Mouse (Mus musculus): ENCODE measurements at regions not wholly inside any gene's neighbourhood (a gene's known extent, or its start where the extent isn't known, plus 50 kb on each side); places are given as distances from the start of the nearest gene placed in this dataset.

- no peak for DNase-seq (ENCODE audit: low spot score in 2 of 2)
- intact Hi-C loops (cut with DNase I) = no loop called here
These were observed 1270.5 kb downstream of the Olfm4 start for GRCm38 (mm10) chr14:81254343-81254838.

DNA sequence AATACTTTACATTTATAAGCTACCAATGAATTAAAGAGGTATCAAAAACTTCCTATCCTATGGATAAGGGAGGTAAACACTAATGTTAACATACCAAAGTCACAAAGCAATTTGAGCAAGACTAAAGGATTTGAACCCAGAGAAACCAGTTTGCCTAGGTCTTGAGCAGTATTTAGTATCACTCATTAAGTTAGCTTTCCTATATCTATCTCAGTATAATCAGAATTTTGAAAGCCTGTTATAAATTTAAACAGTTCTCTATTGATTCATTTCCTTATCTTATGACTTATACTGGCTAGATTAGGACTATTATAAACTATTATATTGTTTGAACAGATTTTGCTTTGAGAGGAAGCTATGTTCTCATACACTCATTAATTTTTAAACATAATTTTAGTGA is 1271.5 kb downstream of the Olfm4 start:
- no peak for DNase-seq (ENCODE audit: low spot score in 2 of 2)
- intact Hi-C loops (cut with DNase I) = no loop called here

DNA sequence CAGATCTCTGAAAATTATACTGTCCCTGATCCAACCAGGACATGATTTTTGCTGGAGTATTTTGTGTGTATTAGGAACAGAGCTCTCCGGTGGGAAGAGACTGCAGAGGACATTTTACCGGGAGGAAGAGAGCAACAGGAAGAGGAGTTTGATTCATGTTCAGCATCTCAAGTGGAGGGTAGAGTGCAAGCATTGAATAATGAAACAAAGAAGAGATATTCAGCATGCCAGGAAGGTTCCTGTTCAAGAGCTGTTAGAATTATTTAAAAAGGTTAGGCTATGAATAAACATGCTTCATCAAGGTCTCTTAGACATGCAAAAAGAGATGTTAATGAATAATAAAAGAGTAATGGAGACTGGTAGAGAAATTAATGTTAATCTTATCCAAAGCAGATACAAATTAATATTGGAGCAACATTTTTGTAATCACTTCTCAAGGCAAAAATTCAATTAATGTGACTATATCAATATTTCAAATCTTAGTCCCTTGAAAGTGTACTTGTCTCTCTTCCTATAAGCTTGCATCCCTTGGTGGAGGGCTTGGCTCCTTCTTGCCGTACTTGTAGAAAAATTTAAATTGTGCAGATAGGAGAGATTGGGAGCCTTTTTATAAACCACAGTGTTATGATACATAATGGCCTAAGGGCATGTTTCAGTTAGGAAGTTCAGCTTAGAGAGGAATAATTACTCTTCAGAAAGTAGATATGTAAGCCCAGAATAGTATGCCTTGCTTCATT is 1283.9 kb downstream of the Olfm4 start:
- intact Hi-C loops (cut with DNase I) = no loop called here
- no peak for DNase-seq (ENCODE audit: low spot score in 2 of 2)

GRCm38 (mm10) chr14:81287489-81288025 is 1303.7 kb downstream of the Olfm4 start:
- intact Hi-C loops (cut with DNase I) = no loop called here
- DNase-seq (ENCODE audit: low spot score in 2 of 2) = peak; percentile 8 to 61

DNA sequence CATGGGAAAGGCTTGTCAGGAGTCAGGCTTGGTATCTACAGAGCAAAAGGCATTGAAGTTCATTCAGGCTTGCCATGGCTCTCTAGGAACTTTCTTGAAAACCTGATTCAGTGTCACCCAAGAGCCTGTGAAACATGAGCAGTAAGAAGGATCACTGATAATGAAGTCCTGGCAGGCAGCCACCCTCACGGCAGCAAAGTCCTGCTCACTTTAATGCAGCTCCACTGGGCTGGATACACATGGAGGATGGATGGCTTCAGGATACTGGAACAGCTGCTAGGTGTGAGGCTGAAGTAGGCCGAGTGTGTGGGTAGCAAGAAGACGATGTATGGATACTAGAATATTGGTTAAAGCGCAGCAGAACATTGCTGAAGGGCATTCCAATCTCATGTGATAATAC is 1323.3 kb downstream of the Olfm4 start:
- peak in 1 of 2 experiments; percentile 10 for DNase-seq (ENCODE audit: low spot score in 2 of 2)
- intact Hi-C loops (cut with DNase I) = no loop called here

DNA sequence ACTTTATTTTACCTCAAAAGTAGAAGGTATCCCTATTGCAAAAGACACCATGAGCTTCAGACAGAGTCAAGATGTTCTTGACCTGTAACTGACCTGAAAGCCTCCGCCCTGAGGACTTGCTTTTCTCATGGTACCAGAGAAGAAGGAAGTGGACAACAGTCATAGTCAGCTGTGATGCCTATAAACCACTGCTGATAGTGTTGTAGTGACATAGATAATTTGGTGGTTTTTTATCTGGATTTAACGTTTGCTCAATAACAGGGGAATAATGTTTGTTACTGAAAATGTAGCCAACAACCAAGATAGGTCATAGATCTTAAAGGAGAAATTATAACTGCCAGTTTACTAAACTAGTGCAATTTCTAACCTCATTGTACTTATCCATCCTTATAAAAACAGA is 1357.2 kb downstream of the Olfm4 start:
- DNase-seq (ENCODE audit: low spot score in 2 of 2) = no peak
- intact Hi-C loops (cut with DNase I) = no loop called here

DNA sequence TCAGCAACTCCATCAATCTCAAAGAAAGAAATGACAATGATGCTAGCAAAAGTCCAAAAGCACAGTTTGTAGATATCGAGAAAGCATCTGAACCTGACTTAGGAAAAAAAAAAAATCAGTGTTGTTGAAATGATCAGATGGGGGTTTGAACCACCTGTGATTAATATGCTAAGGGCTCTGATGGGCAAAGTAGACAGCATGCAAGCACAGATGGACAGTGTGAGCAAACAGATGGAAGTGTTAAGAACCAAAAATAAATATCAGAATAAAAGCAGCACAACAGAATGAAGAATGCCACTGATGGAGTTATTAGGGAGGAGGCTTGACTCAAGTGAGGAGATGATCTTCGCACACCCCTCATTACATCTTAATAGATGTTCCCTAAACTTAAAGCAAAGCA is 1403.7 kb downstream of the Olfm4 start:
- intact Hi-C loops (cut with DNase I) = no loop called here
- no peak for DNase-seq (ENCODE audit: low spot score in 2 of 2)
